Mouse (Mus musculus) heart, postnatal 0 days (tissue): ENCODE measurements around the gene Vat1l. TPM values are rescaled to one million over a fixed set of nuclear protein-coding genes. Genes with fewer than 3 reads are reported as not detected.

Source experiments
- ATAC-seq: fragments of 200-750 bp; cut with Nextera tagmentation; 2 replicates; pipeline ENCODE4 v1.8.0; 2017; ENCODE audit warnings: low read depth, moderate number of reproducible peaks, moderate library complexity; ENCODE audit not compliant: insufficient read depth
- DNase-seq: peaks from one replicate; pipeline ENCODE4 v3.0.0-alpha.2; 2016; ENCODE audit warnings: low spot score
- H3K27ac ChIP-seq: fragments of 300-500 bp; sonication (generic); 2 replicates; pipeline ENCODE4 v1.5.1; 2014; ENCODE audit warnings: low read depth, mild to moderate bottlenecking
- H3K27me3 ChIP-seq: fragments of 300-500 bp; sonication (generic); 2 replicates; pipeline ENCODE4 v1.6.1; 2014; ENCODE audit warnings: low read length, mixed read lengths; ENCODE audit not compliant: control insufficient read depth, insufficient read depth
- H3K36me3 ChIP-seq: fragments of 300-500 bp; sonication (generic); replicated peaks from 2 replicates; pipeline ENCODE4 v1.6.1; 2014; ENCODE audit warnings: low read length, mixed read lengths; ENCODE audit not compliant: control insufficient read depth, insufficient read depth
- H3K4me1 ChIP-seq: fragments of 300-500 bp; sonication (generic); 2 replicates; pipeline ENCODE4 v1.6.1; 2014; ENCODE audit warnings: antibody characterized with exemption; ENCODE audit not compliant: control insufficient read depth, insufficient read depth
- H3K4me2 ChIP-seq: fragments of 300-500 bp; sonication (generic); 2 replicates; pipeline ENCODE4 v1.6.1; 2014; ENCODE audit warnings: low read depth, mild to moderate bottlenecking, low read length, moderate library complexity
- H3K4me3 ChIP-seq: fragments of 300-500 bp; sonication (generic); 2 replicates; pipeline ENCODE4 v1.5.1; 2014; ENCODE audit warnings: low read depth, low read length
- H3K9ac ChIP-seq: fragments of 300-500 bp; sonication (generic); replicated peaks from 2 replicates; pipeline ENCODE4 v1.6.1; 2014; ENCODE audit warnings: low read depth, low read length, mixed read lengths
- H3K9me3 ChIP-seq: fragments of 300-500 bp; sonication (generic); replicated peaks from 2 replicates; pipeline ENCODE4 v1.6.1; 2016; ENCODE audit warnings: low read length; ENCODE audit not compliant: control insufficient read depth
- CTCF ChIP-seq: IDR thresholded peaks from 2 replicates; pipeline ENCODE4 v1.5.1; 2016; ENCODE audit warnings: antibody characterized with exemption, control low read depth, low read depth
- EP300 ChIP-seq: IDR thresholded peaks from 2 replicates; pipeline ENCODE4 v1.6.1; 2016; ENCODE audit warnings: antibody characterized with exemption, low read depth
- WGBS: fragments of 180-500 bp; shearing (Covaris S2); extraction: QIAGEN DNeasy Blood & Tissue Kit; methylation state at CpG from one replicate; pipeline ENCODE4 v1.1.7; 2014; 5-methylcytosine and 5-hydroxymethylcytosine counted together
- polyA plus RNA-seq: library from polyadenylated mRNA; unstranded; fragments of >200 nt; fragmentation: Nextera tagmentation; extraction: Ambion mirVana; gene quantifications from 2 replicates; pipeline ENCODE4 v1.2.1, GENCODE M21; 2015
- total RNA-seq: library from RNA; depleted of rRNA; stranded (reverse); fragments of >200 nt; gene quantifications from 2 replicates; pipeline ENCODE4 v1.2.3, GENCODE M21; 2014; ENCODE audit warnings: low replicate concordance

The Vat1l gene
- total and polyA plus RNA-seq, 2 experiments from 2014 or later: 0.05 to 1.2 TPM

DNA sequence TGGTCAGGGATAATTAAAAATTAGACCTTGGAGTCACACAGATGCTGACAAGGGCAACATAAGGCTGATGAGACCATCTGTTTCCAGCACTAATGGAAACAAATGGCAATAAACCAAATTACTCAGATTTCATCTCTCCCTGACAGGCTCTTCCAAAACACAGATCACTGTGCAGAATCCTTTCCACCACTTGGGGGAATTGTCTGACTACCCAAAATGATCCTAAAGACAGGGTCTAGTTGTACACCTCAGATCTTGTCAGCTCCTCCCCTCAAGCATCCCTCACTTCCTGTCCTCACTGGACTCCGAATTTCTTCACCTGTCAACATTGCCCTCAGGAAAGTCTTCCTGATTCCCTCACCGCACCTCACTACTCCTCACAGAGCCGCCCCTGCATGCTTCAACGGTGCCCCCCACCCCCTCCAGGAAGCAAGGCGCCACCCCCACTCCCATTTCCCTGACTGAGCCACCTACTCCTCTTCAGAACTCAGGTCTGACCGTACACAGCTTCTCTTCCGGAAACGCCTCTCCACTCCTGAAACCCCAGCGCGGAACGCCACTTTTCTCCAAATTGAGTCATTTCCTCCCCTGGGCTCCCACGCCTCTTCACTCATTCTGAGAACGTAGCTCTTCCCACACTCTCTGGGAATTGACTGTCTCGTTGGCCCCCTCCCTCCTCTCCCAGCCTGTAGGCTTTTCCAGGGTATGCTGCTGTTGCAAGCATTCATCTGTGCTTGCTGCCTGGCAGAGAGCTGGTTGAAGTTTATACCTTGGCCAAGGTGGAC lies 146.4 kb downstream of the Vat1l start:
- 36% methylated on average over 14 of the region's 14 CpGs for WGBS
- DNase-seq: no peak
- H3K4me1 ChIP-seq: no peaks in the 10 kb centered on the region

DNA sequence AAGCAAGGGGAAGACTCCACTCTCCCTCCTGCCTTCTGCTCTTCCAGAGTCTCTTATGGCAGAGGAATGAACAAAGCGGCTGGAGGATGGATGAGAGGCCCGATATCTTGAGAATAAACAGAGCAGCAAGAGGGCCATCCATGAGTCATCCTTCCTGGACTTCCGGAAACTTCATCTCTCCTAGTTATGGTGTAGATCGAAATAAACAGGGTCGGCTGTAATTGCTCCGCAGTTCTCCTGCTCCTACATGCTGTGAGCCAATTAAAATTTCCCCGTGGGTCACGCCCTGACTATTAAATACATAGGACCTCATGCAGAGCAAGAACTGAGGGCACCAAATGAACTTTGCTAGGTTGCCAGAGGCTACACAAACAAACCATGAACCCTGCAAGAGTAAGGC lies 155.1 kb downstream of the Vat1l start:
- Histone ChIP-seq H3K4me1 (no peaks in the 10 kb centered on the region), H3K36me3 (no peaks in the 10 kb centered on the region), H3K4me3 (no peak overlapping the region), H3K4me2 (no peak overlapping the region), H3K27ac (no peak overlapping the region), H3K27me3 (no peaks in the 10 kb centered on the region), H3K9ac (no peak overlapping the region), H3K9me3 (no peaks in the 10 kb centered on the region)
- DNase-seq: no peak
- no peak for ATAC-seq
- WGBS: 40% methylated on average over 8 of the region's 8 CpGs
- TF ChIP-seq EP300: no peak
- TF ChIP-seq CTCF: no peak

More for the DNA sequence above, 146.4 kb downstream of the Vat1l start:
- H3K4me3 ChIP-seq: peak overlapping the region; percentile 24
- no peaks in the 10 kb centered on the region for H3K27me3 ChIP-seq
- H3K9ac ChIP-seq: no peak overlapping the region
- no peak for ATAC-seq
- peak overlapping the region; percentile 50 for H3K4me2 ChIP-seq
- TF ChIP-seq EP300 (no peak), CTCF (no peak)
- H3K36me3 ChIP-seq: no peaks in the 10 kb centered on the region
- no peaks in the 10 kb centered on the region for H3K9me3 ChIP-seq
- no peak overlapping the region for H3K27ac ChIP-seq

DNA sequence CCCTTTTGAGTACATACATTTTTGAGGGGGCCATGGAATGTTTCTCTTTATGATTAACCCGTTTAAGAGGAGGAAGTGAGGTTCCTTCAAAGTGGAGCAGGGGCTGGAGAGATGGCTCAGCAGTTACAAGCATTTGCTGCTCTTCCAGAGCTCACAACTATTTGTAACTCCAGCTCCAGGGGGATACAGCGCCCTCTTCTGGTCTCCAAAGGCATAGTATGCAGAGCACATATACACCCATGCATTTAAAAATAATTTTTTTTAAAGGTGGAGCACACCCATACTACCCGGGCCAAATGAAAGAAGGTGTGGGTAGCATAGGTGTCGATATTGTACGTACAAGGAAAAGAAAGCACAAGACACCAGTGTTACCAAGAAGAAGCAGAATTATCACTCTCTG lies 157.8 kb downstream of the Vat1l start:
- ATAC-seq: no peak

DNA sequence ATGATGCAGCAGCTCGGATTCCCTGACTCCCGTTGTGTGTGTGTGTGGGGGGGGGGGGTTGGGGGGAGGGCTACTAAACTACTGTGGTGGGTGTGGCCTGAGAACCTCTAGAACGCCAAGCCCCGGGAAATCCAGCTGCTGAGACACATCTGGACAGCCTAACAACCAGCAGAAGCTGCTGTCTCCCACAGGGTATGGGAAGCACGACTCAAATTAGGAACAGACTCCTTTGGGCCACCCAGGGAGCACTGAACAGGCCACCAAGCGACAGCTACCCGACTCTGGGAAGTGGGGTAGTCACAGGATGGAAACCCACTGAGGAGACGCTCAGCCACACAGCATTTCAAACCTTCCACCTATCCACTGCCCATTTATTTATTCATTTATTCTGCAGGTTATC lies 158.2 kb downstream of the Vat1l start:
- H3K9ac ChIP-seq: no peak overlapping the region
- TF ChIP-seq CTCF (no peak), EP300 (no peak)
- H3K4me2 ChIP-seq: no peak overlapping the region
- H3K4me1 ChIP-seq: no peaks in the 10 kb centered on the region
- H3K4me3 ChIP-seq: no peak overlapping the region
- DNase-seq (no peak), ATAC-seq (no peak)
- H3K27ac ChIP-seq: no peak overlapping the region
- 55% methylated on average over 8 of the region's 8 CpGs for WGBS
- no peaks in the 10 kb centered on the region for H3K27me3 ChIP-seq
- H3K9me3 ChIP-seq: no peaks in the 10 kb centered on the region
- H3K36me3 ChIP-seq: no peaks in the 10 kb centered on the region

More for the DNA sequence above, 157.8 kb downstream of the Vat1l start:
- no peaks in the 10 kb centered on the region for H3K4me1 ChIP-seq
- no peaks in the 10 kb centered on the region for H3K27me3 ChIP-seq
- TF ChIP-seq CTCF: no peak
- TF ChIP-seq EP300: no peak
- no peak overlapping the region for H3K4me2 ChIP-seq
- no peaks in the 10 kb centered on the region for H3K36me3 ChIP-seq
- no peak for DNase-seq
- H3K27ac ChIP-seq: no peak overlapping the region
- 61% methylated on average over 5 of the region's 5 CpGs for WGBS
- H3K9ac ChIP-seq: no peak overlapping the region
- no peak overlapping the region for H3K4me3 ChIP-seq
- H3K9me3 ChIP-seq: no peaks in the 10 kb centered on the region

DNA sequence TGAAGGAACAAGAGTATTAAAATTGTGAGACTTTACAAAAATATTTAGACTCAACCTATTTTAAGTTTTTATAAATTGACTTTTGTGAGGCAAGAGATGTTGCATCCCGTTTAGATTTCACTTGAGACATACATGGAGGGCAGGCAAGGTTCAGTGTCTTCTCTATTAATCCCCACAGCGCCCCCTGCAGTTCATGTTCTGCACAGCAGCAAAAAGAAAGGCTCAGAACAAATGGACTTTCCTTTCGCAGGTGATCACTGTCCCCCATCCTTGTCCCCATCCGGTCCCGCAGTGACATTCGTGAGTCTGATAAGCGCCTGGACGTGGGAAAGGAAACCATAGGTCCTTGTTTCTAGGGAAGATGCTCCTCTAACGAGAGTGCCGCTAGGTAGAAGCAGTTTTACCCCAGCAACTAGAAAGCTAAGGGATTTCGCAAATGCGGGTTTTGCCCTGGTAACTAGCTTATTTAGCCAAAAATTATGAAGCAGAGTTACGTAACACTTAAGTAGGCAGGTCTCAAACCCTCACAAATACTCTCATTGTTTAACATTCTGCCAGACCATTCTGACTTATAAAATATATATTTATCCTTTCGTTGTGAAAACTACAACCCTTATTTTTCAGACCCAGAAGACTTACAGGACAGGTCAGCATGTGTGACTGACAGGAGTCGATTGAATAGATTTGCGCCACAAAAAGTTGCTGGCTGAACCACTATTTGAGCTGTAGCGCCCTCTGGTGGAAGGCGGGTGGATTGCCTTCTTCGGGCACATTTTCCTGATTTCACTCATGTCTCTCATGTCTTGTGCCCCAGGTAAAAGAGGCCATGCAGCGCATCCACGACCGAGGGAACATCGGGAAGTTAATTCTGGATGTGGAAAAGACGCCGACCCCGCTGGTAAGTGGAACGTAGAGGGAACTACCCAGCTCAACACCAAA lies 163.9 kb downstream of the Vat1l start:
- Histone ChIP-seq H3K27ac (no peak overlapping the region), H3K9me3 (no peaks in the 10 kb centered on the region), H3K4me2 (peak overlapping the region; percentile 38; the same call in 1 of the 2 replicates), H3K27me3 (no peaks in the 10 kb centered on the region), H3K4me3 (no peak overlapping the region), H3K9ac (no peak overlapping the region), H3K4me1 (no peaks in the 10 kb centered on the region), H3K36me3 (no peaks in the 10 kb centered on the region)
- ATAC-seq: no peak
- DNase-seq: peak; percentile 41
- WGBS: 34% methylated on average over 27 of the region's 27 CpGs
- no peak for TF ChIP-seq EP300
- peak; percentile 80 for TF ChIP-seq CTCF
